Mouse (Mus musculus) brain, adult 2 months (tissue): Measurements from ENCODE around the gene Mad1l1.
A peak's percentile ranks its signal among the peaks of the same experiment; 100 is the strongest.
"Not testable (repeated sequence)": the region's sequence is repeated elsewhere in the genome, so short reads cannot be mapped to it uniquely, and the experiment has no call there.

Experiments used
- DNase-seq: peaks from one replicate; pipeline ENCODE4 v3.0.0; 2011; ENCODE audit warnings: low read depth, low spot score

Mad1l1 gene

DNA sequence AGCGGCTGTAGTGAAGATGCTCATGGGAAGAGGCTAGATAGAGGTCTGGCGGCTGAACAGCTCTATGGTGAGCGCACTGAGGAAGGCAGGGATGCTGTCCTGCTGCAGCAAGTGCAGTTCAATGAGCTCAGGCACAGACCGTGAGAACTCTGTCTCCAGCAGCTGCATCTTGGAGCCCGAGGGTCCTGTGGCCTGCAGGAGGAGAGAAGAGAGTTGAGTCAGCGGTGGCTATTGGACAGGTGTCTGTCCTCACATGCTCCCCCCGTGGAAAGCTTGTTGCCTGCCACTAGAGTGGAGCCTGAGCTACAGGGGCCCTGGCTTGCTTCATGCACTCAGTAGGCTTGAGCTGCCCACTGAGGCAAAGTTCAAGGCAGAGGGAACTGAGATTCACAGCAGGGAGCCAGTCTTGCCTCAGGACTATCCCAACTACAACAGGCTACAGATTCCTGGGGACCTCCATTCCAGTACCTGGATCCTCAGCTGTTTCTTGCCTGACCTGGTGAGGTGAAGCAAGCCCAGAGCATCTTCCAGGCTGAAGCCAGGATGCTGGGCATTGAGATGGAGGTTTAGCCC is 312.2 kb downstream of the Mad1l1 start:
- no peak for DNase-seq

DNA sequence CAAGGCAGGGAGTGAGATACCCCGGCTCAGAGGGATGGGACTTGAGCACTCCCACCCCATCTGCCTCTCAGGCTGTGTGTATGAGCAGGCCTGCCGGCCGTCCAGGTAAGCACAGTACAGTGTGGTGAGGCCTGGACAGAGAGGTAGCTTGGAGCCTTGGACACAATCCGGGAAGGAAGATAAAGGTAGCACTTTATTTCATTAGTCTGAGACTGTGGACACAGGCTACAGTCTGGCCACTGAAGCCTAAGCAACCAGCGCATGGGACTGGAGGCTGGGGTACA is 312.9 kb downstream of the Mad1l1 start:
- DNase-seq: no peak

DNA sequence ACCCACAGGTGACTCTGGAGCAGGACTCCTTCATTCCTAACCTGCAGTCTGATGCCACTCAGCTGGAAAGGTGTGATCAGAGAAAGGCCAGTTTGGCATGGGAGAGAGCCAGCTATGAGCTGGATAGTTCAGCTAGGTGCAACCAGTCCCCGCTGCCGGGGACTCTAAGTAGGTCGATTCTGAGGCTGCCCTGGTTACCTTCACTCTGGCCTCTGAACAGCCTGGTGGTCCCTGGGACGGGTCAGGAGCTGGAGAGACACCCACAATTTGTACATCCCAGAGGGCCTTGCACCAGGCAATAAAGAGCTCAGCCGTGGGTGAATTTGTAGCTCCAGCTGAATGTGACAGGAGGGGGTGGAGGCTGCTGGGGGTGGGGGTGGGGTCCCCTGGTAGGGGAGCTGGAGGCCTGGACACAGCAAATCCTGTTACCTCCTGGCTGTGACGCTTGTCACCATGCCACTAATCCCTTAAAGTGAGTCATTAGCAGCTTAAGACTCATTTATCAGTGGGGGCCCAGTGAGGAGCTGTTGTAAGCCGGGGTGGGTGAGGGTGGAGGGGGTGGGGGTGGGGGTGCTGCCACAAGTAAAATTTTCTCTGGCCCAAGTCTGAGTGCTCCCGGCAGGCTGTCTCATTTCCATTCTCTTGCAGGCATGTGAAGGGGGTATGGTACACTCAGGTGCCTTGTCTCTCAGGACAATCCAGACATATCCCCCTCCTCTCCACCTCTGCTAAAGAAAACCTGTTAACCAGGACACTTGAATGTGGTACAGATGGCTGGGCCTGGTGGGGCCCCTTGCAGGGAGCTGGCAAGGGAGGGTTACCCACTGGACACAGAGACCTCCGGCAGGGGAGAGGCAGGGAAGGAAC is 313.5 kb downstream of the Mad1l1 start:
- DNase-seq: no peak

DNA sequence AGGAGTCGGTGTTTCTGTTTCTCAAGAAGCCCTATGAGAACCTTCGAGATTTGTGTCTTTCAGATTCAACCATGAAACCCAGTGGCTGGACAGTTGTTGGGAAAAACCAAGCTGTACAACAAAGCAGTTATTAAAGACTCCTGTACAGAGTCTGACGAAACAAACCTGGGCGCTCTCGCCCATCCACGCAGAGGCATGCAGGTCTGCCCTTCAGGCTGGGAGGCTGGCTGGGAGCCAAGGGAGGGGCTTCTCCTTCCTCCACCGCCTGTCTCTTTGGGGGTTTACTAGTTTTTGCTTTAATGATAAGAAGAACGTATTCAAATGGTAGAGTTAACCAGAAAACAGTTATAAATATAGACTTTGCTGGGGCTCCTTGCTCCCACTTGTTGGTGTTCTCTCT is 314.5 kb downstream of the Mad1l1 start:
- no peak for DNase-seq

DNA sequence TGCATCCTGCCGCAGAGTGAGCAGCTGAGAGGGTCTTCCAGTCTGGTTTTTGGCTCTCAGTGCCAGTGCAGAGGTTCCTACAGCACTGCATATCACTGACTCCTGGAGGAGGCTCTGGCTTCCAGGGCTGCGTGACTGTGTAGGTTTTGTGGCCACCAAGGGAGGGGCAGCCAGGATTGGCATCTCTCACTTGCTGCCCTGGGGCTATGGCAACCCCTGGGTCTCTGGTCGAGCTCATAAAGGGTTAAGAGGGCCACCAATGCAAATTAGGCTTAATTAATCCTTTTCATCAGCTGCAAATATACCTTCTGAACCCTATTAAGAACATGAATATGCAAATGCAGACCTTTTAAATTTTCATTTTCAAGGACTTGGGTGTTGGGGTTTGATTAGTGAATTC is 318.8 kb downstream of the Mad1l1 start:
- DNase-seq: no peak

DNA sequence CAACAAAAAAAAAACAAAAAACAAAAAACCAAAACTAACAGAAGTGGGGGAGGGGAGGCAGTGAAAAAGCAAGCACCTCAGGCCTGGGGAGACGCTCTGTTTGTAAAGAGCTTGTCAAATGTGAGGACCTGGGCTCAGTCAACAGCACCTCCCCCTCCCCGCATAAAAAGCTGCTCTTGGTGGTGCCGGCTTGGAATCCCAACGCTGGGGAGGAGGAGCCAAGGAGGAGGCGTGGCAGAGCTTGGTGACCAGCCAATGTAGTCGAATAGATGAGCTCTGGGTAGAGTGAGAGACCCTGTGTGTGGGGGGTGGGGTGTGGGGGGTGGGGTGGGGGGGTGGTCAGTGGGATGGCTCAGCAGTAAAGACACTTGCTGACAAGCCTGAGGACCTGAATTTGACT is 322.4 kb downstream of the Mad1l1 start:
- DNase-seq: no peak

DNA sequence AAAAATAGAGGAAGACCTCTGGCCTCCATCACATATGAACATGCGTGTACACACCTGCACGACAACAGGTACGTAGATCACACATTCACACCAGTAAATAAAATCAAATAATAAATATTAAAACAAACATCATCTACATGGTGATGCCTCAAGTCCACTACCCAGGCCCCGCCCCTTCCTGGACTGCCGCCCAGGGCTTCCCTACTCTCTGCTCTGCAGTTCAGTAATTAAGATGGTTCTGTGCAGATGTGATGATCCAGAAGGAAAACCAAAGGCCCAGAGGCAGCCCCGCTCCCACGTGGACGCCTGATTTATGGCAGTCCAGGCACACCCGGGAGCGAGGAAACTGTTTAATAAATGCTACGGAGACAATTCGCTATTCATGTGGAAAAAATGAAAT is 323.0 kb downstream of the Mad1l1 start:
- not testable (repeated sequence) for DNase-seq

DNA sequence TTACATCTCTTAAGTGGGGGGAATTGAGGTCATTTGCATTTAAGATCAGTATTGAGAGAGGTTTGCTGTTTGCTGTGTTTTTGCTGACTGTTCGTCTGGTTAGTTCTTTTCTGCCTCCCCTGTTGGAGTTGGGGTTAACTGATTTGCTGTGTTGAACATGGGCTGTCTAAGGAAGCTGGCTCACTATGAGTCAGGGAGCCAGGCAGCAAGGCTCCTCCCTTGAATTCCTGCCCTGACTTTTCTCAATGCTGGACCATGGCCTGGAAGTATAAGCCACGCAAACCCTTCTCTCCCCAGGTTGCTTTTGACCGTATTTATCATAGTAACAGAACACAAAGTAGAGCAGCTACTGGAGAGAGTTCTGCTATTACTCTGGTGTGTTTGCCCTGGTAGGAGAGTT is 329.8 kb downstream of the Mad1l1 start:
- no peak for DNase-seq

DNA sequence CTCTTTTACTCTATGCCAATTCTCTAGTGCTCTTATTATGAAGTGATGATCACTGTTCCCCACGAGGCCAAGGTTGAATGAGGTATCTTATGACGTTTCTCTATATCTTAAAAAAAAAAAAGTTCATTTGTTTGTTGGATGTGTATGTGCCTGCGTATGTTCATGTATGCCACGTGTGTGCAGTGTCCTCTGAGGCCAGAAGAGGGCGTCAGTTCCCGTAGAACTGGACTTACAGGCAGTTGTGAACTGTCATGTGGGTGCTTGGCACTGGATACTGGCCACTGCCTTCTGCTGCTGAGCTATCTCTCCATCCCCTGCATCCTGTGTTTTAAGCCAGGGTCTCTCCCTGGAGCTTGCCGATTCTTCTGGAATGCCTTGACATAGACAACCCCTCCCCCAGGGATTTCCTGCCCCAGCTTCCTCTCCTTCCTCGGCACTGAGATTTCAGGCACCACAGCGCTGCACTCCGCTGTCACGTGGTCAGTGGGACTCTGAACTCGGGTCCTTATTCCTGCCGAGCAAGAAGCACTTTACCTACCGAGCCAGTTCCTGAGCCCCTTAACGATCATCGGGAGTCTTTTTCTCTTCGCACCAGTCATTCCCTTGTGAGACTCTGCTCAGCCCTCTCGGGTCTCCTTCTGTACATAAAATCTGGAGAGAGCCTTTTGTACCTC is 336.1 kb downstream of the Mad1l1 start:
- DNase-seq: no peak

DNA sequence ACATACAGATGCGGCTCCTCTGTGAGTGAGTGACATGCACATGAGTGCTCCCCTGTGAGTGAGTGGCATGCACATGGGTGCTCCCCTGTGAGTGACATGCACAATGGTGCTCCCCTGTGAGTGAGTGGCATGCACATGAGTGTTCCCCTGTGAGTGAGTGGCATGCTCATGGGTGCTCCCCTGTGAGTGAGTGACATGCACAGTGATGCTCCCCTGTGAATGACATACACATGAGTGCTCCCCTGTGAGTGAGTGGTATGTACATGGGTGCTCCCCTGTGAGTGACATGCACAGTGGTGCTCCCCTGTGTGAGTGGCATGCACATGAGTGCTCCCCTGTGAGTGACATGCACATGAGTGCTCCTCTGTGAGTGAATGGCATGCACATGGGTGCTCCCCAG is 339.4 kb downstream of the Mad1l1 start:
- no peak for DNase-seq

DNA sequence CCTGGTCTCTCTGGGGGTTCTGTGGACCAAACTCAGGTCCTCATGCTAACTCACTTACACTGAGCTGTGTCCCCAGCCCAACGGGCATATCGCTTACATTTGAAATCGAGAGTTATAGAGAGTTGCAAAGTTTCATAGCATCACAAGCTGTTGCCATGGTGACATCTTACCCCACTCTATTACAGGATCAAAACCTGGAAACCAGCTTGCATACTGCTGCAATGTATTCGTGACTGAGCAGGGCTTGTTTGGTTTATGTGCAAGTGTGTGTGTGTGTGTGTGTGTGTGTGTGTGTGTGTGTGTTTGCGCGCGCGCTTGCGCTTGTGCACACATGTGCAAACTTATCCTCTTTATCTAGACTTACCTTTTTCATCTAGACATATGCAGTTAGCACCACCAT is 342.0 kb downstream of the Mad1l1 start:
- peak; percentile 78 for DNase-seq

DNA sequence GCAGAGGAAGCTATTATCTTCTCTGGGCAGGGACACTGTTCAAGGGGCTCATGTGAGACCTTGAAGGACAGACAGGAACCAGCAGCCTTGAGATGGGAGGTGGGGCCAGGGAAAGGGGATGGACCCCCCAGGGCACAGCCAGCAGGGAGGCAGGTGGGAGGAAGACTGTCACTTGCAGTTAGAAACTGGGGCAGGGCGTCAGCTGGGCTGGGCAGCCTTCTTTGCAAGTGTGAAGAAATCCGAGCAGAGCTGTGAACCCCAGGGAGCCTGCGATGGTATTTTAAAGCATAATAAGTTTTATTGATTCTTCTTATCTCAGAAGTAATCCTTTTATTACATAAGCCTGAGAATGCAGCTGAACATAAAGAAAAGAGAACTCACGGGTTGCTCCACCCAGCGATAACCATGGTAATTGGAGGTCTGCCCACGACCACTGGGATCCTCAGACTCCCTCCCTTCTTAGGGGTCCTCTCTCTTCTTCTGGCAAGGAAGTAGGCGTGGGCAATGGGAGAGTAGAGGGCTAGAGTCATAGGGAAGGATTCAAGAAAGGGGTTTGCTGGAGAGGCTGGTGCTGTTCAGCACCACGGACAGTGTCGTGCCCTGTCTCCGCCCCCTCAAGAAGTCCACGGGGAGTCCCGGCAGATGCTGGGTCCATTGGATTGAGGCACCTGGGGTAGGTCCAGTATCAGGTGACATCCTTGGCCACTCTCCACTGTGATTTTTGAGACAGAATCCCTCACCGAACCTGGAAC is 342.7 kb downstream of the Mad1l1 start:
- peak; percentile 52 for DNase-seq

DNA sequence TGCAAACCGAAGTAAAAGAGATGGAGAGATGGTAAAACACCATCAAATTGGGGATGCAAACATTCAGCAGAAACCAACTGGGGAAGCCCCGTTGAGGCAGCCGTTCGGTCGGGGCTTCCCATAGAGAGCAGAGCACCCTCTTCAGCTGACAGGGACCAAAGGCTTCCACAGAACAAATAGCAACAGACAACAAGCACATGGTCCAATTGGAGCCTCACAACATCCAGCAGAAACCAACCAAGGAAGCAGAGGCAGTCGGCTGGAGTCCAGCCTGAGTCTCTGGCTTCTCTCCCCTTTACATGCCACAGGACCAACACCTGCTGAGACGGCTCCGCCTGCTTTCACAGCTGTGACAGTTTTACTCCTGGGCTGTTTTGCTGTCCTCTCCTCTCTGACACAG is 343.9 kb downstream of the Mad1l1 start:
- DNase-seq: peak; percentile 23

DNA sequence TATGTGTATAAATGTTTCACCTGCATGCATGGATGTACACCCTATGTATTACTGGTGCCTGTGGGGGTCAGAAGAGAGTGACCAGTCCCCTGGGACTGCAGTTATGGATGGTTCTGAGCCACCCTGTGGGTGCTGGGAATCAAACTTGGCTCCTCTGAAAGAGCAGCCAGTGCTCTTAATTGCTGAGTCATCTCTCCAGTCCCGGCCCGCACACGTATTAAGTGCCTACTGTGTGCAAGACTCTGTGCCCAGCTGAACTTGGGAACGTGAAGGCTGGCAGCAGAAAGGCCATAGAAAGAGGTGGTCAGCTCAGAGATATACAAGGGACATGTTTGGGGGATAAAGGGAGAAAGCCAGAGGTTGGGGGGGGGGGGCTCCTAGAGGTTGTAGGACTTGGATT is 344.8 kb downstream of the Mad1l1 start:
- DNase-seq: no peak

DNA sequence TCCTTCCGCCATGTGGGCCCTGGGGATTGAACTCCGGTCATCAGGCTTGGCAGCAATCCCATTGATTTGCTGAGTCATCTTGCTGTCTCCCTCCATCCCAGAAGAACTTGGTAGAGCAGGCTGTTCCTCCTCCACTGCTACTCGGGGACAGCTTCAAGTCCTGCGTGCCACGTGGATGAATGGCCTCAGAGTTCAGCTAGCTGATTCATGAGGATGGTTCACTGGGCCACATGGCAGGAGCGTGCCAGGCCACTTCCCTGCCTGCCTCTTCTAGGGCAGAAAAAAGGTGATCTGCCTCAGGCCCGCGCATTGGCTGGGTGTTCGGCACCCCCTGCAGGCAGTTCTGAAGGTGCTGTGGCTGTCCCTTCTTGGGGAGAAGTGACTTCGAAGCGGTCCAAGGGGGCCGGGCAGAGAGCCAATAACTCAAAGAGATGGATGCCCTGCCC is 351.1 kb downstream of the Mad1l1 start:
- peak; percentile 52 for DNase-seq

DNA sequence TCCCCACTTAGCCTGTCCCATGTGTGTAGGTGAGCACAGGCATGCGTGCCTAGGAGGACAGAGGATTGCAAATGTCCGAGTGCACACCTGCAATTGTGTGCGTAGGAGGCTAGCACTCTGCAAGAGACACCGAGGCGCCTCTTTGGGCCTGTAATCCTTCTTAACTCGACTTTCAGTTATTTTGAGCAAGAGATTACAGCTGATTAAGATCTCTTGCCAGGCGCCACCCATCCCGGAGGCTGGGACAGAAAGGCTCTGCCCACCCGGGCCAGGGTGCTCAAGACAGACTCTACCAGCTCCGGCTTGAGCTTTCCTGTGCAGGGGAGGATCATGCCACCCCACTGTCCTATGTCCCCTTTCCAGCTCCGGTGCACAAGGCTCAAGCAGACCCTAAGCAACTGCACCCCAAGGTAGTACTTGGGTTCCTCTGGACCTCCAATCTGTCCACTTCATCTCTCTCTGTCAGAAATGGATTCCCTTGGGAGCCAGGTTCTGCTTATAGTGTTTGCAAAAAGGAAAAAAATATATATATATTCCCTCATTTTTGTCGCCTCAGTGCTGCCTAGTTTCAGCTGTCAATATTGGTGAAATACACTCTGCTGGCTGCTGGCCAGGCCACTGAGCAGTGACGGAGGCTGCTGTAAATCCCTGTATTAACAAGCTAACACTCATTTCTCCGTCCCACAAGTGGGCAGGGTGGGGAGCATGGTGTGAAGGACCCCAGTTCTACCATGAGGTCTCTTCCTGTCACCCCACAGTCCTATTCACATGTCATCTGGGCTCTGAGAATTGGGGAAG is 352.0 kb downstream of the Mad1l1 start:
- DNase-seq: peak; percentile 12

DNA sequence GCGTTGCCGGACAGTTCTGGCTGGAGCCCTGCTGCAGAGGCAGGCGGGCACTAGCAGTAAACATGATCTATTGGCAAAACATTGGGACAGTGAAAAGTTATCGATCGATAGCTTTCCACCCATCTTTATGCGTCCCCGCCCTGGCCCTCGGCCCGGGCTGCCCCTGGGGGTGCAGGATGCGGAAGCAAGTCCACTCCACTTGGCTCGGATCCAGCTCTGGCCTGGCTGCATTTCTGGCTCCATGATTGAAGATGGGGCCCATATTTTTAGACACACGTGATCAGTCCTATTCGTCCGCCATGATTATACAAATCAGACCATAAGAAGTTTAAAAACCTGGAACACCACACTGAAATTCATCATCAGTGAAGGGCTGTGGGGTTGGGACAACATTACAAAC is 355.8 kb downstream of the Mad1l1 start:
- DNase-seq: no peak

DNA sequence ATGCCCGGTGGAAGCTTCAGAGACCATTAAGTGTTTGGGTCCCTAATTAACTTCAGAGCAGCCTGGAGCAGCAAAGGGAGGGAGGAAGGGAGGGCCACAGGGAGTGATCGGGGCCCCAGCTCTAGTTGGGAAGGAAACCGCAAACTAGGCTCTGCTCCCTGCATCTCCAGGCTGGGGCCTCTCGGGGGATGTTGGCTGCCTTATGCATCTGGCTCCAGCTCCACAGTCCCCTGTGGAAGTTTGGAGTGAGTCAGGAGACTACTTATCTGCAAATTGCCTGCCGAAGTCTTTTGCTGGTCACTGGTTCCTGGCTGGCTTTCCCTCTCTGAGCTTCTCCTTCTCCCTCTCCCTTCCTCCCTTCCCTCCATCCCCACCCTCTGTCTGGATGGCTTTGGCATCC is 357.0 kb downstream of the Mad1l1 start:
- no peak for DNase-seq

DNA sequence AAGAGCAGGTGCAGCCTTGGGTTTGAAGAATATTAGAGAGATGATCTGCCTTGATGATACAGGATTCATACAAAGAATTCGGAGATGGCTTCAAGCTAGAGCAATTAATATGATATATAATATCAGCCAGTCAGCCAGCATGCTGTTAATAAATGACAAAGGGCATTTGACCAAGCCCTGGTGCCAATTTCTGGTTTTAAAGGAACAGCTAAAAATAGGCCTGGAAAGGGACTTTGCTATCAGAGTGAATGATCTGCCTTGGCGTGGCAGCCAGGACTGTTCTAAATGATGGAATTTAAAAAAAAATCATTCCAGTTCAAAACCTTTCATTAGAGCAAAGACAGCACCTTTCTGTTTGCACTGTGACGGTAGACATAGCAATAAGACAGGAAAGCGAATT is 361.6 kb downstream of the Mad1l1 start:
- DNase-seq: no peak
